Mouse (Mus musculus) midbrain, embryonic 14.5 days (tissue): ENCODE data around the gene Nmrk1. TPM values are rescaled to one million over a fixed set of nuclear protein-coding genes. Genes with fewer than 3 reads are reported as not detected.

Source experiments
- ATAC-seq: fragments of 200-750 bp; cut with Nextera tagmentation; 2 replicates; pipeline ENCODE4 v1.8.0; 2017; ENCODE audit warnings: moderate number of reproducible peaks, moderate library complexity; ENCODE audit not compliant: low FRiP score, low TSS enrichment
- DNase-seq: peaks from one replicate; pipeline ENCODE4 v3.0.0-alpha.2; 2015
- H3K27ac ChIP-seq: fragments of 300-500 bp; sonication (generic); replicated peaks from 2 replicates; pipeline ENCODE4 v1.5.1; 2014; ENCODE audit warnings: mild to moderate bottlenecking, low read depth, low read length, moderate library complexity
- H3K27me3 ChIP-seq: fragments of 300-500 bp; sonication (generic); 2 replicates; pipeline ENCODE4 v1.6.1; 2014; ENCODE audit warnings: low read length, control low read depth, mixed read lengths; ENCODE audit not compliant: control insufficient read depth, insufficient read depth
- H3K36me3 ChIP-seq: fragments of 300-500 bp; sonication (generic); 2 replicates; pipeline ENCODE4 v1.6.1; 2014; ENCODE audit warnings: low read length, control low read depth; ENCODE audit not compliant: control insufficient read depth, insufficient read depth
- H3K4me1 ChIP-seq: fragments of 300-500 bp; sonication (generic); 2 replicates; pipeline ENCODE4 v1.6.1; 2014; ENCODE audit warnings: mild to moderate bottlenecking, antibody characterized with exemption, low read length, control low read depth; ENCODE audit not compliant: control insufficient read depth, insufficient read depth
- H3K4me2 ChIP-seq: fragments of 300-500 bp; sonication (generic); 2 replicates; pipeline ENCODE4 v1.6.1; 2014; ENCODE audit warnings: mild to moderate bottlenecking, low read length, moderate library complexity
- H3K4me3 ChIP-seq: fragments of 300-500 bp; sonication (generic); replicated peaks from 2 replicates; pipeline ENCODE4 v1.5.1; 2014; ENCODE audit warnings: low read depth, low read length
- H3K9ac ChIP-seq: fragments of 300-500 bp; sonication (generic); replicated peaks from 2 replicates; pipeline ENCODE4 v1.6.1; 2014; ENCODE audit warnings: mild to moderate bottlenecking, low read length, moderate library complexity
- H3K9me3 ChIP-seq: fragments of 300-500 bp; sonication (generic); 2 replicates; pipeline ENCODE4 v1.6.1; 2016; ENCODE audit warnings: low read length, control low read depth, mixed read lengths; ENCODE audit not compliant: control insufficient read depth
- WGBS: fragments of 180-500 bp; shearing (Covaris S2); extraction: QIAGEN DNeasy Blood & Tissue Kit; methylation state at CpG from one replicate; pipeline ENCODE4 v1.1.7; 2014; 5-methylcytosine and 5-hydroxymethylcytosine counted together
- polyA plus RNA-seq: library from polyadenylated mRNA; unstranded; fragments of >200 nt; fragmentation: Nextera tagmentation; extraction: Ambion mirVana; gene quantifications from 2 replicates; pipeline ENCODE4 v1.2.1, GENCODE M21; 2014

Gene Nmrk1
- polyA plus RNA-seq, 1 experiment from 2014 or later: 4.8 TPM

DNA sequence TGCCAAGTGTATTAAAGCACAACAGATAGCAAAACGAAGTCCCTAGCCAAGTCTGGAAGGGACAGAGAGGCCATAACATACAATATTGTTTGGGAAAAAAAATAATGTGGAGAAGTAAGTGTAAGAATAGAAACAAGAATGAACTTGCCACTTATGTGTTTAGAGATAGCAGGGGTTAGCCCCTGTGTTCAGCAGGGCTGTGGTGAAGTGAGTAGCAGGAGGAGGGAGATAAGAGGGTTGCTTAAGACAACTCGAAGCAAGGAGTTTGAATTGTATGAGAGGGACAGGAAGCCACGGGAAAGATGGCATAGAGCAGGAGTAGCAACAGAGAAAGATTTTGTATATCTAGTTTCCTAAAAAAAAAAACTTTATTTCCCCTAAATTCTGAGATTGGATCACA lies 60.4 kb downstream of the Nmrk1 start:
- no peaks in the 10 kb centered on the region for H3K4me1 ChIP-seq
- no peak overlapping the region for H3K4me3 ChIP-seq
- H3K36me3 ChIP-seq: 0 out of 2 replicates have a peak, but pooled peaks cover 7% of the 10 kb centered on the region
- DNase-seq (no peak), ATAC-seq (no peak)
- no peak overlapping the region for H3K27ac ChIP-seq
- no peaks in the 10 kb centered on the region for H3K27me3 ChIP-seq
- no peak overlapping the region for H3K4me2 ChIP-seq
- 86% methylated on average over 3 of the region's 3 CpGs for WGBS
- H3K9ac ChIP-seq: no peak overlapping the region
- no peaks in the 10 kb centered on the region for H3K9me3 ChIP-seq

DNA sequence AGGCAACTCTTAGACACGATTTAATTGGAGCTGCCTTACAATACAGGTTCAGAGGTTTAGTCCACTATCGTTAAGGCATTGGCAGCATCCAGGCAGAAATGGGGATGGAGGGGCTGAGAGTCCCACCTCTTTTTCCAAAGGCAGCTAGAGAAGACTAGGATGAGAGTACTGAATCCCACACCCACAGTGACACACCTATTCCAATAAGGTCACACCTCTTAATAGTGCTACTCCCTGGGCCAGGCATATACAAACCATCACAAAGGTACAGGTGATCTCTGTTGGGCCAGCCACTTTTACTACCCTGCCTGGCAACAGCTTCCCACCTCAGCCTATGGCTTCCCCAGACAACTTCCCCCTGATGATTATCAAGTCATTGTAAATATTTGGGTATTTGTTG lies 61.0 kb downstream of the Nmrk1 start:
- no peaks in the 10 kb centered on the region for H3K4me1 ChIP-seq
- DNase-seq (no peak), ATAC-seq (no peak)
- no peaks in the 10 kb centered on the region for H3K27me3 ChIP-seq
- H3K4me3 ChIP-seq: no peak overlapping the region
- 93% methylated on average over 2 of the region's 2 CpGs for WGBS
- 0 out of 2 replicates have a peak, but pooled peaks cover 7% of the 10 kb centered on the region for H3K36me3 ChIP-seq
- no peak overlapping the region for H3K27ac ChIP-seq
- no peak overlapping the region for H3K4me2 ChIP-seq
- H3K9me3 ChIP-seq: no peaks in the 10 kb centered on the region
- H3K9ac ChIP-seq: no peak overlapping the region

DNA sequence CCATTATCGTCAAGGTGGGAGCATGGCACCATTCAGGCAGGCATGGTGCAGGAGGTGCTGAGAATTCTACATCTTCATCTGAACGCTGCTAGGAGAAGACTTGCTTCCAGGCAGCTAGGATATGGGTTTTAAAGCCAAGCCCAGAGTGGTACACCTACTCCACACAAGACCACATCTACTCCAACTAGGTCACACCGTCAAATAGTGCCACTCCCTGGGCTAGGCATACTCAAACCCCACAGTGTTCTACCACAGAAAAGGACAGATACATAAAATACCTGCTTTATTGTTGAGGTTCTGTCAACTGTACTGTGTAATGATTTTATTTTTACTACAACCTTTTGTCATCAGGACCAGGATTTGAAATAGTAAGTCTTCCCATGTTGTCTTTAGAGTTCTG lies 63.4 kb downstream of the Nmrk1 start:
- ATAC-seq (no peak), DNase-seq (no peak)
- no peaks in the 10 kb centered on the region for H3K27me3 ChIP-seq
- 100% methylated on average over 3 of the region's 3 CpGs for WGBS
- no peak overlapping the region for H3K4me2 ChIP-seq
- no peak overlapping the region for H3K9ac ChIP-seq
- no peaks in the 10 kb centered on the region for H3K9me3 ChIP-seq
- H3K4me3 ChIP-seq: no peak overlapping the region
- H3K4me1 ChIP-seq: no peaks in the 10 kb centered on the region
- H3K27ac ChIP-seq: no peak overlapping the region
- 0 out of 2 replicates have a peak, but pooled peaks cover 7% of the 10 kb centered on the region for H3K36me3 ChIP-seq

DNA sequence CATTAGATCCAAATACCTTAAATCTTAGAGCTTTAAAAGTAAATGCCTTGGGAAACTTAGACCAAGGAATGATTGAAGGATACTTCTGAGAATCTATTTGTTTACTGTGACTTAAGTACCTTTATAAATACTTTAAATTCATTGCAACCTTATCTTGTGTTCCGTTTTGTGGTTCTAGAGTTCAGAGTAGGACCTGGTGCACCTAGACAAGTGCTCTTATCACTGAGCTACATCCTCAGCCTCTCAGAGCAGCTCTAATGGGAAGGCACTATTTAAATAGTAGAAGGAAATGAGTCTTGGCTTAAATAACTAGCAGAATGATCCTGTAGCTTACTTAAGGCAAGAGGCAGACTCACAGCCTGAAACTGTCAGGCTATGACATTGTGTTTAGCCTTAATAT lies 63.8 kb downstream of the Nmrk1 start:
- Histone ChIP-seq H3K4me3 (no peak overlapping the region), H3K4me1 (no peaks in the 10 kb centered on the region), H3K4me2 (no peak overlapping the region), H3K9me3 (no peaks in the 10 kb centered on the region), H3K36me3 (0 out of 2 replicates have a peak, but pooled peaks cover 7% of the 10 kb centered on the region), H3K27ac (no peak overlapping the region), H3K9ac (no peak overlapping the region), H3K27me3 (no peaks in the 10 kb centered on the region)
- ATAC-seq (no peak), DNase-seq (no peak)
- 91% methylated on average over 1 of the region's 1 CpGs for WGBS

Other genes with a start within 250 kb of the Nmrk1 start
- 28.5 and 40.7 TPM in 2 replicates for gene Ostf1, start 127 bp upstream of the Nmrk1 start, polyA plus RNA-seq
- 18.0 and 18.4 TPM in 2 replicates for gene Carnmt1, start 38.8 kb downstream of the Nmrk1 start, polyA plus RNA-seq
- gene D030056L22Rik, start 81.2 kb downstream of the Nmrk1 start, polyA plus RNA-seq: 66.5 and 68.7 TPM in 2 replicates
- 0.32 and 0.36 TPM in 2 replicates for gene Trpm6, start 118.0 kb downstream of the Nmrk1 start, polyA plus RNA-seq